Mouse (Mus musculus): ENCODE results near the gene Vps9d1.

GRCm38 (mm10) chr8:123213118-123213772, 40.9 kb downstream of the Vps9d1 start:
- TF ChIP-seq CTCF (IDR thresholded peaks at IDR 0.05; ENCODE audit: low read depth, low read length) (no peak), POLR2A (IDR thresholded peaks at IDR 0.05; ENCODE audit: extremely low read depth, insufficient read depth, low read length) (no peak)
